Mouse (Mus musculus): ENCODE data around the gene Haghl.
A peak's percentile ranks its signal among the peaks of the same experiment; 100 is the strongest.

Haghl gene

GRCm38 (mm10) chr17:25786280-25786679, 807 bp upstream of the Haghl start, which contains the start of gene Ccdc78:
Gene Ccdc78 (plus strand): TSS chr17:25786580.
- no peak for DNase-seq

GRCm38 (mm10) chr17:25783861-25784574, 1.5 kb downstream of the Haghl start:
- no peak for DNase-seq

GRCm38 (mm10) chr17:25783086-25783485, 2.4 kb downstream of the Haghl start:
- no peak for DNase-seq

- DNase-seq: no peak
Observed at GRCm38 (mm10) chr17:25781339-25781738, 4.1 kb downstream of the Haghl start.

GRCm38 (mm10) chr17:25777948-25778347, 7.5 kb downstream of the Haghl start:
- no peak for DNase-seq

- no peak for DNase-seq
Observed at GRCm38 (mm10) chr17:25775318-25776062, 10.0 kb downstream of the Haghl start.

GRCm38 (mm10) chr17:25773549-25774120, 11.8 kb downstream of the Haghl start, which contains the start of gene Narfl:
Gene Narfl (plus strand): TSS chr17:25773776.
- peak; percentile 98 for DNase-seq

- no peak for DNase-seq
Observed at GRCm38 (mm10) chr17:25769331-25769730, 16.1 kb downstream of the Haghl start.

GRCm38 (mm10) chr17:25765886-25766285, 19.6 kb downstream of the Haghl start:
- no peak for DNase-seq

GRCm38 (mm10) chr17:25762591-25762990, 22.9 kb downstream of the Haghl start:
- DNase-seq: no peak

- no peak for DNase-seq
Observed at GRCm38 (mm10) chr17:25761561-25761970, 23.9 kb downstream of the Haghl start.

- DNase-seq: no peak
Observed at GRCm38 (mm10) chr17:25760148-25760547, 25.3 kb downstream of the Haghl start.

GRCm38 (mm10) chr17:25757691-25758090, 27.8 kb downstream of the Haghl start:
- no peak for DNase-seq

GRCm38 (mm10) chr17:25756378-25757242, 28.9 kb downstream of the Haghl start:
- no peak for DNase-seq

- DNase-seq: no peak
Observed at GRCm38 (mm10) chr17:25755627-25756377, 29.7 kb downstream of the Haghl start.

- no peak for DNase-seq
Observed at GRCm38 (mm10) chr17:25755086-25755485, 30.4 kb downstream of the Haghl start.

GRCm38 (mm10) chr17:25754241-25754640, 31.2 kb downstream of the Haghl start, which contains the start of gene Msln:
Gene Msln (minus strand): TSS chr17:25754378.
- DNase-seq: no peak

GRCm38 (mm10) chr17:25751446-25751845, 34.0 kb downstream of the Haghl start:
- DNase-seq: peak; percentile 64

- DNase-seq: no peak
Observed at GRCm38 (mm10) chr17:25749314-25749713, 36.2 kb downstream of the Haghl start.

GRCm38 (mm10) chr17:25748238-25748637, 37.2 kb downstream of the Haghl start:
- DNase-seq: no peak

- DNase-seq: no peak
Observed at GRCm38 (mm10) chr17:25744311-25744710, 41.2 kb downstream of the Haghl start.

- no peak for DNase-seq
Observed at GRCm38 (mm10) chr17:25743831-25744230, 41.6 kb downstream of the Haghl start.

Data from right cerebral cortex, postnatal 14 days (tissue).